Mouse (Mus musculus) mouse trophoblast stem cell (cell line): Measurements from ENCODE around the gene Vwa2.

ENCODE experiments used
- in situ Hi-C, 2 experiments: fragments of 300-500 bp; cut with MseI, MboI; formaldehyde crosslinking; loops; 2 replicates in 1 of 2; 3 replicates in 1 of 2; pipeline ENCODE4 v1.15.1; 2025

Gene Vwa2

DNA sequence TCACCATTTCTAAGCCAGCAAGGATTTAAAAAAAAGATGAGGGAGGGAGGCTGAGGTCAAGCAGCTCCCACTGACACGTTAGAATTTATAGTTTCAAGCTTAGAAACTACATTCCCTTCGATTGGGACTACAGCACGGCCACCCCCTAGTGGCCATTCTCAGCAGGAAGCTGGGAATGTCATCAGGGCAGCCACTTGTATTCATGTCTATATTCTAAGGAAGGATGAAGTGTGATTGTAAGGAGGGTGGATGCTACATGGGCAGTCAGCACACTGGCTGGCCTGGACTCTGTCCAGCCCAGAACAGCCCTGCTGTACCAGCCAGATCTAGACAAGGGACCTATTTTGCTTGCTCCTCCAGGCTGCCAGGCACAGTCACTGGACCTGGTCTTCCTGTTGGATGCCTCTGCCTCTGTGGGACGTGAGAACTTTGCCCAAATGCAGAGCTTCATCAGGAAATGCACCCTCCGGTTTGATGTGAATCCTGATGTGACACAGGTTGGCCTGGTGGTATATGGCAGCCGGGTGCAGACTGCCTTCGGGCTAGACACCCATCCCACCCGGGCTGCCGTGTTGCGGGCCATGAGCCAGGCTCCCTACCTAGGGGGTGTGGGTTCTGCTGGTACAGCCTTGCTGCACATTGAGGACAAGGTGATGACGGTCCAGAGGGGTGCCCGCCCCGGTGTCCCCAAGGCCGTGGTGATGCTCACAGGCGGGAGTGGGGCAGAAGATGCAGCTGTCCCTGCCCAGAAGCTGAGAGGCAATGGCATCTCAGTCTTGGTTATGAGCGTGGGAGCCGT lies 34.6 kb downstream of the Vwa2 start:
- in situ Hi-C loops: no loop called here

DNA sequence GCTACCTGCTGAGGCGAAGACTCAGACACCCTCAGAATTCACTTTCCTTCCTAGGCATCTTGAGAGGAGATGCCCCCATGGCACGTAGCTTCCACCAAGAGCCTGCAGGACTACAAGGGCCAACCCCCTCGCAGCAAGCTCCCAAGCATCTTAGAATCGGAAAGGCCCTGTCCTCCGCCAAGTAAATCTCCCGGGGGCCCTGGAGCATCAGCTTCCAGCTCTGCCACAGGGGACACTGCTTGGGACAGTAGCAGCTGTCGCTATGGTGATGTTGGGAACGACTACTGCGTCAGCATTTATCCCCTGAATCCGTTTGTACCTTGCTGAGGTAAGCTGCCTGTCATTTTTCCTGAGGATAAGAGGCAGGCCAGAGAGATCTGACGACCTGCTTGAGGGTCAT lies 36.5 kb downstream of the Vwa2 start:
- in situ Hi-C loops: no loop called here

DNA sequence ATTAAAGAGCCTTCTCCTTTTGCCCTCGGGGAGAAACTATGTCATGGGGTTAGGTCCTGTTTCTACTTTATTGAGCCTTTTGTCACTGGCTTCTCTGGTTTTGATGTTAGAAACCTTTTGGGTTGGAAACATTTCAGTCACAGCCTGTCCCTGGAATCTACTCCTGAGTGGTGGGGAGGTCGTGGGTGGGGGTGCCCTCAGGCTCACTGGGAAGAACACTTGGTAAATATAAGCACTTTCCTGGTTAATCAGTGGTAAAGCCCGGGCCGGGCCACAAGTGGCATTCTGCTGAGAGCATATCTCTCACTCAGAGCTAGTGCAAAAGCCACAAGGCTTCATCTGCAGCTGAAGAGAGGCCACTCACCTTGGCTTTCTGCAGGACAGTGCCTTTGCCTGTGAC lies 39.7 kb downstream of the Vwa2 start:
- in situ Hi-C loops: no loop called here

DNA sequence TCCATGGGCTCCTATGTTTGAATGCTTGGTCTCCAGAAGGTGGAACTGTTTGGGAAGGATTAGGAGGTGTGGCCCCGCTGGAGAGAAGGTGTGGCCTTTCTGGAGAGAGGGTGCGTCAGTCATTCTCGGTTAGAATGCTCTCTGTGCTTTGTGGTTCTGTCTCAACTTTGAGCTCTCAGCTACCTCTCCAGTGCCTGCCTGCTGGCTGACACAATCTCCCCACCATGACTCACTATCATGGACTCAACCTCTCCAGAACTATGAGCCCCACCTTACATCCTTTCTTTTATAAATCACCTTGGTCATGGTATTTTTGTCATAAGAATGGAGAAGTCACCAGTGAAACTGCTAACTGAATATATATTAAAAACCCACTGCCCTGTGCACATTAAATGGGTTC lies 40.6 kb downstream of the Vwa2 start:
- in situ Hi-C loops: loop anchor here in 1 of 2 experiments (5.0 kb wide), 1 partner anchor 93 kb away; the partner anchor contains the start of gene Afap1l2

DNA sequence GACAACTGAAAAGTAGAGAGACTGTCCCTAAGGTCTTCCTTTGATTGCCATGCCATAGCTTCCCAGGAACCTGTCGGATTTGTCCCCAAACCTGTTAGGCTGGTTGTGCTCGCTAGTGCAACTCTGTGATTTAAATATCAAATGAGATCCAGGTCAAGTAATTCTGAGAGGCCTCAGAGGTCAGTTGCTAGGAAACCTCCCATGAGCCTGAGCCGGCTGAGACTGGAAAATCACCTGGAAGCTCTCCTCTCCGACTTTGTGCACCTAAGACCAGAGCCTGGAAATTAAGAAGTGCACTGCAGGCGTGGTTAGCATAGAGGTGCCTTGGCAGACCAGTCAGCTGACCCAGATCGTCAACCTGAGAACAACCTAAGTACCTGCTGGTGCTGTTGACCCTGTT lies 41.0 kb downstream of the Vwa2 start:
- in situ Hi-C loops: loop anchor here in 1 of 2 experiments (5.0 kb wide), 1 partner anchor 92 kb away; the partner anchor contains the start of gene Afap1l2

DNA sequence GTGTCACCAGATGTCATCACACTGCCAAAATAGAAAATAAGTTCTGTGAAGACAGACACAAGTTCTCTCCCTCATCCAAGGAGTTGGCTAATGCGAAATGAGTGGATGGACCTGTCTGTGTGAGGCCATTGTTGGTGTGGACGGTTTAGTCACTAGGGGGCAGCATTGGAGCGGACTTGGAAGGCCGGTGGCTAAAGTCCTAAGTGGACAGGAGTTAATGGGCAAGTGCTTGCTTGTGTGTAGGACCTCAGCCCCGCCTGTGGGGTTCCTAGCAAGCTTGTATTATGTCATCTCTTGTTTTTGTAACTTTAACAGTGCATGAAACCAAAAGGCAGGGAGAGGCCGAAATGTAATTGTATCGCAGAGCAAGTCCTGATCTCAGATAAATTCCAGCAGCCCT lies 45.6 kb downstream of the Vwa2 start:
- in situ Hi-C loops: loop anchor here (5.0 kb wide), 2 partner anchors 88 to 98 kb away; partner anchors contain the start of gene Afap1l2 (in 1 of the 2)

DNA sequence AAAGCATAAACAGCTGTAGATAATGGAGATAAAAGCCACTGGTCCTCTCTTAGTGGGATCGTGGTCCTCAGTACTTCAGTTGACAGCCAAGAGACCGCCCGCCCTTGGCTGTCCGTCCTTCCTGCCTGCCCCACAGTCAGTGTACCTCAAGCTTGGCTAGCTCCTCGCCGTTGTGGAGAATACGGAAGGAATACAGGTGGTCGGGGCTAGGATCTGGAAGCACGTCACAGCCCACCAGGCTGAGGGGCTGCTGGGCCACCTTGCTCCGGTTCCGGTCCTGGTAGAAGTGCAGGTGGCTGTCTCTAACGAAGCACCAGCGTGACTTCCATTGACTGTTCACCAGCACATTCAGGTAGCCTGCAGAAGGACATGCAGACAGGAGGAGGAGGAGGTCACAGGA lies 46.2 kb downstream of the Vwa2 start:
- in situ Hi-C loops: loop anchor here in 1 of 2 experiments (5.0 kb wide), 1 partner anchor 97 kb away; no protein-coding TSS in a partner anchor

DNA sequence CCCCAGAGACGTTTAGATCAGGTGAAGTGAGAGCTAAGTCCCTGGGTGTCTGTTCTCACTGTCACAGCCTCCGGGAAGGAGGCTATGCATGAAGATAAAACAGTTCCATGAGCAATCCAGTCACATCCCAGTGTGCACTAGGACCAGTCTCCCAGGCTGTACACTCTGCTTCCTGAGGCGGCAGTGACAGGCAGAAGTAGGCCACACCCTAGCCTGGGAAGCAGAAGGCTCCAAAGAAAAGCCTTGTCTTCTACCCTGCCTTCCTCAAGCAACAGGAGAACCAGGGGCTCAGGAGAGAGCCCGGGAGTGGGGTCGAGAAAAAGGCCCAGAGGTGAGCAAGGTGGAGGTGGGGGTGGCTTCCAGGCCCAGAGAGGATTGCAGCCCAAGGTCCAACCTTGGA lies 47.7 kb downstream of the Vwa2 start:
- in situ Hi-C loops: loop anchor here in 1 of 2 experiments (5.0 kb wide), 1 partner anchor 96 kb away; no protein-coding TSS in a partner anchor

DNA sequence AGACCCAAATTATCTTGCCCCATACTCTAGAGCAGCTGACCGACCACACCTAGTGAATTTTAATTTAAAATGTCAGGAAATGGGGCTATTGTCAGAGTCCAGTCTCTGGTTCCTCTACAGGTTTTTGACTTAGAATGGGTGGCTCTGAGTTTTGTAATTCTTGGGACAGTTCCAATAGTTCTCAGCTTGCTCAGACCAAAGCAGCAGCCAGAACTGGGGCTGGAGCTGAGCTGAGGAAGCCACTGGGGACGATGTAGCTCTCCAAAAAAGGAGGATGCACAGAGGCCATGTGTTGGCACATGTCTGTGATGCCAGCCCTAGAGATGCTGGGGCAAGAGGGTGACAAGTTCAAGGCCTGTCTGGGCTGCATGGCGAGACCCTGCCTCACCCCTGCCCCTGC lies 55.3 kb downstream of the Vwa2 start:
- in situ Hi-C loops: no loop called here

DNA sequence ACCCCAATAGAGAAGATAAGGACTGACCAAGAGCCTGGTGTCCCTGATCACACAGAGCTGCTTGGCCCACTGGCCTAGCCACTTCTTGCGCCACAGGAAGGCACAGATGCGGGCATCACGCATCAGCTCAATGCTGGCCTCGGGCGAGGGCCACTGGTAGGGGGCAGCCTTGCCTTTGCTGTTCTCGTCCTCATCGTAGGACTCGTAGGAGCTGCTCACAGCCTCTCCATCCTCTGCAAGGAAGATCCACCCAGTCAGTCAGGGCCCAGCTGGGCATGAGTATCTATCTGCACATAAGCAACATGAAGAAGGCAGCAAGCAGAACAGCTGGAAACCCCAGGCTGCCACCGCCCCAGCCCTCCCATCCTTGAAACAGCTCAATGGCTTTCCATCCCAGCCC lies 56.0 kb downstream of the Vwa2 start:
- in situ Hi-C loops: no loop called here

DNA sequence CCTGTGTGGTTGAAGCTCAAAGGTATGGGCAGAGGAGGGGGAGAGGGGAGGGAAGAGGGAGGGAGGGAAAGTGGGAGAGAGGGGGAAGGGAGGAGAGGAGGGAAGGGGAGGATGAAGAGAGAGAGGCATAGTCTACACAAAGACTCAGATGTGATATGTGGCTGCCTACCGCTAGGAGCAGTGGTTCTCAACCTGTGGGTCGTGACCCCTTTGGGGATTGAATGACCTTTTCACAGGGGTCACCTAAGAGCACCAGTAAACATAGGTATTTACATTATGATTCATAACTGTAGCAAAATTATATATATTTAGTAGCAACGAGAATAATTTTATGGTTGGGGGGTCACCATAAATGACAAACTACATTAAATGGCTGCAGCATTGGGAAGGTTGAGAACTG lies 59.8 kb downstream of the Vwa2 start:
- in situ Hi-C loops: no loop called here

DNA sequence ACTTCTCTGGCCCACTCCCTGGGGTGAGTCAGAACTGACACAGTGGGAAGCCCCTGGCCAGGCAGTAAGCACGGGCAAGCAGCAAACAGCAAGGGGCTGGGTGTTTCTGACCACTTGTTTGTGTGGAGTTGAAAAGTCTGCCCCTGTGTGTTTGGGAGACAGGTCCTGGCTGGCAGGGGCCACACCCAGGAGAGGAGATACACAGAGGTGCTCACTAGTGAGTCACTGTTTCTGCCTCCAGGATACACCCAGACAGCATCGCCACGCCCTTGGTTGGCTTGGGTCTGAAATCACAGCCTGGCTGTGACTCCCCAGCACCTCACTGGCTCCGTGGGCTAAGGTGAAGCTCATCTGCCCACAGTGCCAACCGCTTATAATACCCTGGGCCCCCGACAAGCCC lies 61.1 kb downstream of the Vwa2 start:
- in situ Hi-C loops: no loop called here

DNA sequence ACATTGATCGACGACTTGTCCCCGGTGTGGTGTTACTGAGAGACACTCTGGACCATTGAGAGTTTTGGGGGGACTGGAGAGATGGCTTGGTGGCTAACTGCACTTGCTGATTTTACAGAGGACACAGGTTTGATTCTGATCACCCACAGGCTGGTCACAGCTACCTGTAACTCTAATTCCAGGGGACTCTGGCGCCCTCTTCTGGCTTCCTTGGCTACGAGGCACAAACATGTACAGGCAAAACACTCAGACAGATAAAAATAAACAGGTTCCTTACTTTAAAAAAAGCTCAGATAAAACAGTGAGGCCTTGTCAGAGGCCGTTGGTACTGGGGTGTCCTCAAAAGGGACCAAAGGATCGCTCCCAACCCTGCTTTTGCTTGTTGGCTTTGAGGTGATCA lies 61.7 kb downstream of the Vwa2 start:
- in situ Hi-C loops: no loop called here

DNA sequence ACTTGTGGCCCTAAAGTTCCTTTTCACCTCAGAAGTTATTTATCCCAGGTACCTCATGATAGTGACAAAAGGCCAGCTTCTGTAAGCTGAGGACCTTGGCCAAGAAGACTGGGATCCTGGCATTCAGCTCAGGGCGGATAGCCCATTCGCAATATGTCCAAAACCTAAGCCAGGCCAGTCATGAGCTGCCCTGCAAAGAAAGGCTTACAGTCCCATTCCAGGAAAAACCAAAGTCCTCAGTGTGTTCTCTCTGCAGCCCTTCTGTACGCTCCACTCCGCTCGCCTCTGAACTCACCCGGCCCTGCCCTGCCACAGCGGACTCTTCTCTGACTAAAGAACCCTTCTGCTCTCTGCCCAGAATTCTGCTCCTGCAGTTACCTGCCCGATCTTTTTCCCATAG lies 62.2 kb downstream of the Vwa2 start:
- in situ Hi-C loops: no loop called here

DNA sequence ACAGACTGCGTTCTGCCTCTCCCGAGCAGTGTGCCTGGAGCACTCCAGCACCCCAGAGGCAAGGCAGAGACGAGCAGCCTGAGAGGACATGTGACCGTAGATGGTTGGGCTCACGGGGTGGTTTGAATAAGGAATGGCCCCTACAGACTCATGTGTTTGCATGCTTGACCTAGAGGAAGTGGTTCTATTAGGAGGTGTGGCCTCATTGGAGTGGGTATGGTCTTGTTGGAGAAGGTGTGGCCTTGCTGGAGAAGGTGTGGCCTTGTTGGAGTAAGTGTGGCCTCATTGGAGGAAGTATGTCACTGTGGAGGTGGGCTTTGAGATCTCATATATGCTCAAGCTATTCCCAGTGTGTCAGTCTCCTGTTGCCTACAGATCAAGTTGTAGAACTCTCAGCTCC lies 63.9 kb downstream of the Vwa2 start:
- in situ Hi-C loops: no loop called here

DNA sequence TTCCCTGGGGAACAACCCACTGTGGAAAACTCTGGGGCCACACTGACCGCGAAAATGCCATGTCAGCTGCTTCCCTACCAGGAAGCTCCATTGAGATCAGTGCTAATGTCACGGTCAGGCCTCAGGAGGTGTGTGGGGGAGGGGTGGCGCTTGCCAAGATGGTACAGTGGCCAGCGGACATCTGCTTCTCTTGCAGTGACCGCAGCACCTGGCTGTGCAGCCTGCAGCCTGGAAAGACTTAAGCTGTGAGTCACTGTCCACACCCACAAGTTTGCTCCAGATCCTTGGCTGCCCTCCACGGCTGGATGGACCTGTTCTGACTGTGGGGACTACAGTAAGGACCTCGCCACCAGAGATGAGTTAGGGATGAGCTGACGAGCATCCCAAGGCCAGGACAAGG lies 65.8 kb downstream of the Vwa2 start:
- in situ Hi-C loops: no loop called here

DNA sequence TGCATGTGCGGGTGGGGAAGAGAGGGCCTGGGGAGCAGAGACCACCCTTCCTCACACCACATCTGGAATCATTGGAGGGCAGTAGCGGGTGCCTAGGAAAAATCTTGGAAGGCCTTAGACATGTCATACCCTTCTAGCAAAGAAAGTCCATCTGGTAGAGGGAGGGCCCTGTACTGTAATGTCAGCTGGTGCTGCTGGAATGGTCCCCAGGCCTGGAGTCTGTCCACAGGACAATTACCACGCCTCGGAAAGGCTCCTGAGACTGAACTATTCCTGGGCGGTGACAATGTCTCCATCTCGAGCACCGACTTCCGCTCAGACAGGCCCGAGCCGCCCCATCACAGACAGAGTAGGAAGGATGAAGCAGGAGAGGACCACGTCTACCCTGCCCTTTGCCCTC lies 66.5 kb downstream of the Vwa2 start:
- in situ Hi-C loops: no loop called here

DNA sequence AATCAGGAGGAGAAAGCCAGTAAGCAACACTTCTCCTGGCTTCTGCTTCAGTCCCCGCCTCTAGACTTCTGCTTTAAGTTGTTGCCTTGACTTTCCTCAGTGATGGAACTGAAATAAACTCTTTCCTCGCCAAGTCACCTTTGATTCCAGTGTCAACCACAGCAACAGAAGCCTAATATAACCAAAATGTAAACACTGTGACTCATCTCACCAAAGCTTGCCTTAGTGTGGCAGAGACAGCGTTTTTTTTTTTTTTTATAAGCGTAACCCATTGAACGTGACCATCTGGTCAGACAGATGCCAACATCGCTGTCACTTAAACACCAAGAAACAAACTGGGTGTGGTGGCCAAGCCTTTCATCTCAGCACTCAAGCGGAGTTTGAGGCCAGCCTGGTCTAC lies 68.2 kb downstream of the Vwa2 start:
- in situ Hi-C loops: no loop called here

DNA sequence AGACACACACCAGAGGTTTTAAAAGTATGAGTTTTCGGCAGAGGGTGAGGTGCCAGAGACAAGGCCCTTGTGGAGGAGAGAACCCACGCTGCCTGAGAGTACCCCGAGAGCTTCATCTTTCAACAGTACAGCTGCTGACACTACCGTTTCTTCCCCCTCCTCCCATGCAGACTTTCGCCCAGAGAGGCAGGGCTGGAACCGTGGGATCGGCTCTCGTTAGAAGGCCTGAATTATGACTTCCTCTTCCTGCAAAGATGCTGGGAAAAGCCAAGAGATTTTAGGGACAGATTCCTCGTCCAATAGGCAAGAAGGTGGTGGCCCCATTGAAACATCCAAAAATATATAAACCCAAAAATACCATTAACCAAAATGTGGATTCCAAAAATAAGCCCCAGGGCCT lies 70.2 kb downstream of the Vwa2 start:
- in situ Hi-C loops: no loop called here

DNA sequence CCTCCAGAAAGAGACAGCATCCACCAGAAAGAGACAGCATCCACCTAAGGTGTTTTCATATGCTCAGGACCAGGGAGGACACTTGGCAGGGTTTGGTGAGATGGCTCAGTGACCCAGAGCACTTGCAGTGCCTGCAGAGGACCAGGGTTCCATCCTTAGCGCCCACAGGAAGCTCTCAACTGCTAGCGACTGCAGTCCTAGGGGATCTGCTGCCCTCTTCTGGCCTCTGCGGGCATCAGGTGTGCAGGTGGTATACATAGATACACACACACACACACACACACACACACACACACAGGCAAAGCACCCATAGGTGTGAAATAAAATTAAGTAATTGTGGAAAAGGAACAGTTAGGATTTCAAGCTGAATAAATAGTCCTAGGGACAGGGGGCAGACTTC lies 70.8 kb downstream of the Vwa2 start:
- in situ Hi-C loops: no loop called here

DNA sequence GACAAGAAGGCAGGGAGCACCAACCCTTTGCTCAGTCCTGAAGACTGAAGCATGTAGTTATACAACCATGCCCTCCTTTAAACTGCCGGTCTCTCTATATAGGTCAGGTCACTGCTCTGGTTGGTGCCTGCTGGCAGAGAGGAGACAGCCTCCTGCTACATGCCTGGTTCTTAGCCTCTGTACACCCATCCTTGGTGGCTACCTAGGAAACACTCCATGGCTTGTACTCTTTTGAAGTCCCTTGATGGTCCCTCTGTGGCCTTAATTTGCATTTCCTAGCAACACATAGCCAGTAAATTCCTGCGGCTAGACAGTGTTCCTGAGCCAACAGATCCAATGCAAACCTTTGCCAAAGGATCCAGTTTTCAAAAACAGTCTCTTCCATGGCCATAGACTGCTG lies 71.6 kb downstream of the Vwa2 start:
- in situ Hi-C loops: no loop called here

DNA sequence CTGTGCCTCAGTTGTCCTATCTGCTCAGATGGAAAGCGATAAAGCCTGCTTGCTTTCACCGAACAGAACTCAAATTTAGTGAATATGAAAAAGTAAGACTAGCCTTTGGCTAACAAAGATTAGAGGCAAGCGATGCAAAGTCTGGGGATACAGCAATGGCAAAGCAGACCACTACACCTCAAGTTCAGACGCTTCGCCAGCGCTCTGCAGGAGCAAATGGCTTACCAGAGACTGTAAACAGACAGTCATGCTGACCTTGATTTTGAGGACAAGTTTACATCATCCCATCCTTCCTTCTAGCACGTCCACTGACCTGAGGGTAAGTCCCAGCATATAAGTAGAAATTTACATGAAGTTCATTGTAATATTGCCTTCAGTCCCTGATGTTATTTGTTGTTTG lies 72.2 kb downstream of the Vwa2 start:
- in situ Hi-C loops: no loop called here

DNA sequence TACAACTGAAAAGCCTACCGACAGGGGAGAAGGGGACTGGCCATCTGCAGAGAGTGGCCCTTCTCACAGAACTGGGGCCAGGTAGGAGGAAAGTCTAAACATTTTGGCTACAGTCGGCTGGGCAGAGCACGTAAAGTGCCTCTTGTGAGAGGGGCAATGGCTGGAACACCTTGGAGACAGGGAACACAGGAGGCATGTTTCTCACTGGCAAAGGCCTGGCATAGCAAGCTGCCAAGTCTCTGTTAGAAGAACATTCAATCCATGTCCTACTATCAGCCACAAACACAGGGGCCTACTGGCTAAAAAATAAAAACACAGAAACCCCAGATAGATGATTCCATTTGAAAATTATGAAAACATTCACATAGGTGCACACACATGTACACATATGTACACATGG lies 72.7 kb downstream of the Vwa2 start:
- in situ Hi-C loops: no loop called here
